Mouse (Mus musculus): ENCODE measurements around the gene Nepn. TPM values are rescaled to one million over a fixed set of nuclear protein-coding genes. Genes with fewer than 3 reads are reported as not detected.

Nepn gene
- polyA plus RNA-seq, 1 experiment from 2014 or later, result not detected

- H3K9ac ChIP-seq (ENCODE audit: low read depth, low read length), result peak within 1 kb of the TSS; percentile 89
- no peaks in the 10 kb centered on the region for H3K36me3 ChIP-seq (ENCODE audit: control insufficient read depth, insufficient read depth, low read length)
- peak; percentile 99 for ATAC-seq (ENCODE audit: low FRiP score)
- H3K27ac ChIP-seq (ENCODE audit: low read depth, low read length), result peak within 1 kb of the TSS; percentile 65
- H3K4me3 ChIP-seq (ENCODE audit: low read depth, low read length), result peak within 1 kb of the TSS; percentile 94
- H3K27me3 ChIP-seq (ENCODE audit: control insufficient read depth, insufficient read depth, low read length), result no peaks in the 10 kb centered on the region
- WGBS, result under 1% methylated on average over 55 of the region's 79 CpGs
- peak within 1 kb of the TSS; percentile 64 for H3K4me2 ChIP-seq (replicated peaks; ENCODE audit: low read depth, low read length)
- 0 out of 2 replicates have a peak, but pooled peaks cover 5% of the 10 kb centered on the region for H3K4me1 ChIP-seq (replicated peaks; ENCODE audit: control insufficient read depth, insufficient read depth, low read length)
- no peaks in the 10 kb centered on the region for H3K9me3 ChIP-seq (ENCODE audit: control insufficient read depth, low read length)
- DNase-seq (ENCODE audit: low spot score), result peak; percentile 99
These were observed 28.7 kb downstream of the Nepn start, which contains the start of gene Nus1 for GRCm38 (mm10) chr10:52417299-52417997. Nus1 (plus strand) TSS chr10:52417547.

GRCm38 (mm10) chr10:52417998-52418860 lies 29.5 kb downstream of the Nepn start:
- Histone ChIP-seq H3K9me3 (ENCODE audit: control insufficient read depth, low read length) (no peaks in the 10 kb centered on the region), H3K4me3 (ENCODE audit: low read depth, low read length) (peak overlapping the region; percentile 94), H3K4me1 (replicated peaks; ENCODE audit: control insufficient read depth, insufficient read depth, low read length) (0 out of 2 replicates have a peak, but pooled peaks cover 5% of the 10 kb centered on the region), H3K27me3 (ENCODE audit: control insufficient read depth, insufficient read depth, low read length) (no peaks in the 10 kb centered on the region), H3K36me3 (ENCODE audit: control insufficient read depth, insufficient read depth, low read length) (no peaks in the 10 kb centered on the region), H3K4me2 (replicated peaks; ENCODE audit: low read depth, low read length) (peak overlapping the region; percentile 64), H3K9ac (ENCODE audit: low read depth, low read length) (peak overlapping the region; percentile 89), H3K27ac (ENCODE audit: low read depth, low read length) (peak overlapping the region; percentile 65)
- ATAC-seq (ENCODE audit: low FRiP score) (peak; percentile 68), DNase-seq (ENCODE audit: low spot score) (peak; percentile 27)
- WGBS, result 2% methylated on average over 38 of the region's 39 CpGs

GRCm38 (mm10) chr10:52418931-52419330 lies 30.2 kb downstream of the Nepn start:
- Histone ChIP-seq H3K4me1 (replicated peaks; ENCODE audit: control insufficient read depth, insufficient read depth, low read length) (0 out of 2 replicates have a peak, but pooled peaks cover 5% of the 10 kb centered on the region), H3K27ac (ENCODE audit: low read depth, low read length) (no peak overlapping the region), H3K4me3 (ENCODE audit: low read depth, low read length) (peak overlapping the region; percentile 94), H3K27me3 (ENCODE audit: control insufficient read depth, insufficient read depth, low read length) (no peaks in the 10 kb centered on the region), H3K4me2 (replicated peaks; ENCODE audit: low read depth, low read length) (peak overlapping the region; percentile 64), H3K9me3 (ENCODE audit: control insufficient read depth, low read length) (no peaks in the 10 kb centered on the region), H3K36me3 (ENCODE audit: control insufficient read depth, insufficient read depth, low read length) (no peaks in the 10 kb centered on the region), H3K9ac (ENCODE audit: low read depth, low read length) (peak overlapping the region; percentile 38)
- WGBS, result 71% methylated on average over 5 of the region's 5 CpGs
- ATAC-seq (ENCODE audit: low FRiP score), result no peak
- no peak for DNase-seq (ENCODE audit: low spot score)

- WGBS, result 93% methylated on average over 4 of the region's 4 CpGs
- no peak overlapping the region for H3K27ac ChIP-seq (ENCODE audit: low read depth, low read length)
- ATAC-seq (ENCODE audit: low FRiP score), result no peak
These were observed 30.6 kb downstream of the Nepn start for GRCm38 (mm10) chr10:52419402-52419801.

GRCm38 (mm10) chr10:52420526-52420925 lies 31.8 kb downstream of the Nepn start:
- 100% methylated on average over 1 of the region's 1 CpGs for WGBS

More at GRCm38 (mm10) chr10:52419402-52419801, 30.6 kb downstream of the Nepn start:
- H3K4me3 ChIP-seq (ENCODE audit: low read depth, low read length), result no peak overlapping the region
- no peaks in the 10 kb centered on the region for H3K36me3 ChIP-seq (ENCODE audit: control insufficient read depth, insufficient read depth, low read length)
- H3K9me3 ChIP-seq (ENCODE audit: control insufficient read depth, low read length), result no peaks in the 10 kb centered on the region
- H3K27me3 ChIP-seq (ENCODE audit: control insufficient read depth, insufficient read depth, low read length), result no peaks in the 10 kb centered on the region
- no peak for DNase-seq (ENCODE audit: low spot score)
- no peak overlapping the region for H3K9ac ChIP-seq (ENCODE audit: low read depth, low read length)
- 0 out of 2 replicates have a peak, but pooled peaks cover 5% of the 10 kb centered on the region for H3K4me1 ChIP-seq (replicated peaks; ENCODE audit: control insufficient read depth, insufficient read depth, low read length)
- H3K4me2 ChIP-seq (replicated peaks; ENCODE audit: low read depth, low read length), result no peak overlapping the region

GRCm38 (mm10) chr10:52421716-52422115 lies 32.9 kb downstream of the Nepn start:
- WGBS, result 92% methylated on average over 6 of the region's 6 CpGs
- H3K4me2 ChIP-seq (replicated peaks; ENCODE audit: low read depth, low read length), result no peak overlapping the region
- H3K27ac ChIP-seq (ENCODE audit: low read depth, low read length), result no peak overlapping the region
- no peaks in the 10 kb centered on the region for H3K27me3 ChIP-seq (ENCODE audit: control insufficient read depth, insufficient read depth, low read length)
- 0 out of 2 replicates have a peak, but pooled peaks cover 5% of the 10 kb centered on the region for H3K4me1 ChIP-seq (replicated peaks; ENCODE audit: control insufficient read depth, insufficient read depth, low read length)
- no peaks in the 10 kb centered on the region for H3K36me3 ChIP-seq (ENCODE audit: control insufficient read depth, insufficient read depth, low read length)
- DNase-seq (ENCODE audit: low spot score) (no peak), ATAC-seq (ENCODE audit: low FRiP score) (no peak)
- H3K4me3 ChIP-seq (ENCODE audit: low read depth, low read length), result no peak overlapping the region
- H3K9ac ChIP-seq (ENCODE audit: low read depth, low read length), result no peak overlapping the region
- no peaks in the 10 kb centered on the region for H3K9me3 ChIP-seq (ENCODE audit: control insufficient read depth, low read length)

More at GRCm38 (mm10) chr10:52420526-52420925, 31.8 kb downstream of the Nepn start:
- no peak for DNase-seq (ENCODE audit: low spot score)
- Histone ChIP-seq H3K9ac (ENCODE audit: low read depth, low read length) (no peak overlapping the region), H3K4me3 (ENCODE audit: low read depth, low read length) (no peak overlapping the region), H3K9me3 (ENCODE audit: control insufficient read depth, low read length) (no peaks in the 10 kb centered on the region), H3K4me2 (replicated peaks; ENCODE audit: low read depth, low read length) (no peak overlapping the region), H3K27ac (ENCODE audit: low read depth, low read length) (no peak overlapping the region), H3K36me3 (ENCODE audit: control insufficient read depth, insufficient read depth, low read length) (no peaks in the 10 kb centered on the region), H3K27me3 (ENCODE audit: control insufficient read depth, insufficient read depth, low read length) (no peaks in the 10 kb centered on the region), H3K4me1 (replicated peaks; ENCODE audit: control insufficient read depth, insufficient read depth, low read length) (0 out of 2 replicates have a peak, but pooled peaks cover 5% of the 10 kb centered on the region)
- ATAC-seq (ENCODE audit: low FRiP score), result no peak

GRCm38 (mm10) chr10:52423097-52423496 lies 34.3 kb downstream of the Nepn start:
- H3K4me3 ChIP-seq (ENCODE audit: low read depth, low read length), result no peak overlapping the region
- H3K9ac ChIP-seq (ENCODE audit: low read depth, low read length), result no peak overlapping the region
- no peaks in the 10 kb centered on the region for H3K27me3 ChIP-seq (ENCODE audit: control insufficient read depth, insufficient read depth, low read length)
- no peak overlapping the region for H3K27ac ChIP-seq (ENCODE audit: low read depth, low read length)
- 0 out of 2 replicates have a peak, but pooled peaks cover 5% of the 10 kb centered on the region for H3K4me1 ChIP-seq (replicated peaks; ENCODE audit: control insufficient read depth, insufficient read depth, low read length)
- H3K9me3 ChIP-seq (ENCODE audit: control insufficient read depth, low read length), result no peaks in the 10 kb centered on the region
- ATAC-seq (ENCODE audit: low FRiP score), result no peak
- no peak for DNase-seq (ENCODE audit: low spot score)
- 91% methylated on average over 2 of the region's 2 CpGs for WGBS
- H3K36me3 ChIP-seq (ENCODE audit: control insufficient read depth, insufficient read depth, low read length), result no peaks in the 10 kb centered on the region
- no peak overlapping the region for H3K4me2 ChIP-seq (replicated peaks; ENCODE audit: low read depth, low read length)

DNA sequence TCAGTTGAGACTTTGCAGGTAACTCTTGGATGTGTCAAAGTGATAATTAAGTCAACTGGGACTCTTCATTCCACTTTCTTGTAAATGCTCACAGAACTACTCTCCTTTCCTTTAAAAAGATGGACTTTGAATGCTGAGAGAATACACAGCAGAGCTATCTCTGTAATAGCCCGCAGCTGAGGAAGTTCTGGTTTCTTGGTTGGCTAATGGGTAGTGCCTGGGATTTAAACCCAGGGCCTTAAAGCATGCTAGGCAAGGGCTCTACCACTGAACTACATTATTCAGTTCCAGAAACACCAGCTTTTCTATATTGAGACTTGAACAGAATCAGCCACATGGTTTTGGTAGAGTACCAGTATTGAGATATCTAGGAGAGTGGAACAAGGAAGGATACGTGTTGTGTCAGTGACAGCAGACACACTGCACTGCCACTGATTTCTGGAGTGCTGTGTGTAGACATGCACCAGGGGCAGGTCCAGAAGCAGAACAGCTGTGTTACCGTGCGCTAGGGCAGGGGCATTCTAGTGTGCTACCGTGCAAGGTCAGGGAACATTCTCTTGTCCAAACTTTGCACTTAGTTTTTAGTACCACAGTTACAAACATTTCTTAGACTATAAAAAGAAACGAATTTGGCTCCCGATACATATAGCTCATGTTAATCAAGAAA lies 37.7 kb downstream of the Nepn start:
- no peaks in the 10 kb centered on the region for H3K4me1 ChIP-seq (replicated peaks; ENCODE audit: control insufficient read depth, insufficient read depth, low read length)
- H3K4me3 ChIP-seq (ENCODE audit: low read depth, low read length), result no peak overlapping the region
- H3K36me3 ChIP-seq (ENCODE audit: control insufficient read depth, insufficient read depth, low read length), result peaks cover 7% of the 10 kb centered on the region; the same call in 1 of the 2 replicates
- no peak overlapping the region for H3K4me2 ChIP-seq (replicated peaks; ENCODE audit: low read depth, low read length)
- no peak overlapping the region for H3K27ac ChIP-seq (ENCODE audit: low read depth, low read length)
- ATAC-seq (ENCODE audit: low FRiP score) (no peak), DNase-seq (ENCODE audit: low spot score) (no peak)
- H3K9me3 ChIP-seq (ENCODE audit: control insufficient read depth, low read length), result no peaks in the 10 kb centered on the region
- no peak overlapping the region for H3K9ac ChIP-seq (ENCODE audit: low read depth, low read length)
- H3K27me3 ChIP-seq (ENCODE audit: control insufficient read depth, insufficient read depth, low read length), result no peaks in the 10 kb centered on the region
- WGBS, result 92% methylated on average over 7 of the region's 7 CpGs
